Mouse (Mus musculus) neural tube, embryonic 10.5 days (tissue): ENCODE data around the gene Ncapd3.
A peak's percentile ranks its signal among the peaks of the same experiment; 100 is the strongest.

Source experiments
- DNase-seq: peaks from one replicate; pipeline ENCODE4 v3.0.0-alpha.2; 2017; ENCODE audit warnings: low spot score; ENCODE audit errors: extremely low spot score

Ncapd3 gene

GRCm38 (mm10) chr9:27029828-27030762 is at the start of gene Ncapd3, which contains the start of gene Vps26b:
Gene Ncapd3 (plus strand): TSS chr9:27030175.
Gene Vps26b (minus strand): TSS chr9:27030065.
- DNase-seq: peak; percentile 97

GRCm38 (mm10) chr9:26985090-26985613 is 44.8 kb upstream of the Ncapd3 start:
- no peak for DNase-seq

GRCm38 (mm10) chr9:26985668-26986277 is 44.2 kb upstream of the Ncapd3 start:
- no peak for DNase-seq

GRCm38 (mm10) chr9:26990181-26990580 is 39.8 kb upstream of the Ncapd3 start:
- no peak for DNase-seq

DNA sequence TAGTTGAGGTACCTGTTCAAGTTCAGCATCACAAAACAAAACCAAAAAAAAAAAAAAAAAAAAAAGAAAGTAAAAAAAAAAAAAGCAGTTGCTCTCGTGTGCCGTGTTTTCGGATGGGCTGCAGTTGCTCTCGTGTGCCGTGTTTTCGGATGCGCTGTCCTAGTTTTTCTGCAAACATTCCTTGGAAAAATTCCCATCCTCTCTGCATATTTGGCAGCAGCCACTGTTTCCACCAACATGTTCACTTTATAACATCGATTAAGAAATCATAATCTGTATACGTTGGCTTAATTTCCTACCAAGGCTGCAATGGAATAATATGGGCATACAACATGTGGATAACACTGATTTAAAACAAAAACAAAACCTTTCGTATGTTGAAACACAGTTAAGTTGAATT is 36.9 kb upstream of the Ncapd3 start:
- no peak for DNase-seq

GRCm38 (mm10) chr9:26993900-26994299 is 36.1 kb upstream of the Ncapd3 start:
- no peak for DNase-seq

GRCm38 (mm10) chr9:26997062-26997461 is 32.9 kb upstream of the Ncapd3 start:
- DNase-seq: no peak

GRCm38 (mm10) chr9:26997501-26997900 is 32.5 kb upstream of the Ncapd3 start:
- DNase-seq: no peak

GRCm38 (mm10) chr9:26998669-26999460 is 31.1 kb upstream of the Ncapd3 start:
- no peak for DNase-seq

- DNase-seq: peak; percentile 95
Observed at GRCm38 (mm10) chr9:26999461-27000395, 30.2 kb upstream of the Ncapd3 start, which contains the start of the genes Acad8 and Thyn1. Gene Acad8 (minus strand): TSS chr9:26999566. Gene Thyn1 (plus strand): TSS chr9:26999710.

DNA sequence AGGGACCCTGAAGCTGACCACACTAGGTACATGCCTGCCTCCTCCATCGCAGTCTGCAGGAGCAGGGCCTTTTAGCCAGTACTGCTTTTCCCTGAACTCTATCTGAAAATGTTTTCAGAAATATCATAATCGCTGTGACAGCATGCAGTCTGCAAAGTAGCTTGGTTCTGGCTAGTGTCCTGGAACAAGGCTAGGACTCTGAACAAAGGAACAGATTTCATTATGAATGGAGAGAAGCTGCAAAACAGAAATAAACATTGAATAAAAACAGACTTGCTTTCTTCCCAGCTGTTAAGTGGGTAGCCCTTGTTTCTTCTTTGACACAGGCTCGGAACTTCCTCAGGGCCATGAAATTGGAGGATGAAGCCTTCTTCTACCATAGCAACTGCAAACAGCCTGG is 24.7 kb upstream of the Ncapd3 start:
- no peak for DNase-seq

- no peak for DNase-seq
Observed at GRCm38 (mm10) chr9:27005933-27006332, 24.0 kb upstream of the Ncapd3 start.

DNA sequence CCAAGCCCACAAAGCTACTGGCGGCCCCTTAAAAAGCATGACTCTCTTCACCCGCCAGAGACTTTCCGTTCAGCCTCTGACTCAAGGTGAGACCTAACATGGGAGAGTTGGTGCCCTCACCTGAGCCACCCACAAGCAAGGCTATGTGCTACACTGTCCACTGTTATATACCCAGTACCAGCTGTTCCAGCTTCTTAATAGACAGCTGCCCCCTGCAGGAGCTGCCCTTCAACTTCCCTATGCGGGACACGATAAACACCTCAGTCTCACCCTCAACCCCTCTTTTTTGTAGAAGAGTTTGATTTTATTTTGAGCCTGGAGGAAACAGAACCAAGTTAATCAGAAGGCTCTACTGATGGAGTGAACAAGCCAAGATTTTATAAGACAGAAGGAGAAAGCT is 23.1 kb upstream of the Ncapd3 start:
- no peak for DNase-seq

DNA sequence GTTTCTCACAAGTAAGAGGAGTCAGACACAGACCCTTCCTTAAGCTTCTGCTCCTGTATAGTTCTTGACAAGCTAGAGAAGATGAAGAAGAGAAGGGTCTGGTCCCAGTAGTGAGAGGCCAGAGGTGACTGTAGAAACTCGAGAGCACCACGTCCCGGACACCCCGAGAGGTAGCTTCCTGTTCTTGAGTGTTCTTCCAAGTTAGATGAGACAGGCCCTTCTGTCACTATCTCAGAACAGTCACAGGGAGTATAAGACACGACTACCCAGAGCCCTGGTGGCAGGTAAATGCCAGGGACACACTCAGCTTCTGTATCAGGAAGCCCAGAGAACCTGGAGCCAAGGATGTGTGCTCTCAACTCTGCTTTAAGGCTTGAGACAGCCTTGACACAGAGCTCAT is 20.7 kb upstream of the Ncapd3 start:
- no peak for DNase-seq

DNA sequence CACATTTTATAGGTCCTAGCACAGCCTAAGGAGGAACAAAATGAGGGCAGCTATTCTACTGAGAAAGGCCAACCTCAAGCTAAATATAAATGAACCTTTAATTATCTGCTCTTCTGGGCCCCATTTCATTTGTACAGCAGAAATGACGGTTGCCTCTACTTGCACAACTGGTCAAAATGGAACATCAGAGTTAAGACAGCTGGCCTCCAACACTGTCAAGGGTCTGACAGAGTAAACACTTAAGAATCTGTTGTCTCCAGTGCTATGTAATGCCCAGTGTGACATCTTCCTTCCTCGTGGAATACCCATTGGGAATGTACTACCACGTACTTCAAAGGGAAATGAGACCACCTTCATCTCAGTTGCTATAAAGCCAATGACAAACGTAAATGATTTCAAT is 18.4 kb upstream of the Ncapd3 start:
- no peak for DNase-seq

GRCm38 (mm10) chr9:27018961-27019360 is 11.0 kb upstream of the Ncapd3 start:
- DNase-seq: no peak

- no peak for DNase-seq
Observed at GRCm38 (mm10) chr9:27023681-27024080, 6.3 kb upstream of the Ncapd3 start.

- DNase-seq: no peak
Observed at GRCm38 (mm10) chr9:27026708-27027107, 3.3 kb upstream of the Ncapd3 start.

DNA sequence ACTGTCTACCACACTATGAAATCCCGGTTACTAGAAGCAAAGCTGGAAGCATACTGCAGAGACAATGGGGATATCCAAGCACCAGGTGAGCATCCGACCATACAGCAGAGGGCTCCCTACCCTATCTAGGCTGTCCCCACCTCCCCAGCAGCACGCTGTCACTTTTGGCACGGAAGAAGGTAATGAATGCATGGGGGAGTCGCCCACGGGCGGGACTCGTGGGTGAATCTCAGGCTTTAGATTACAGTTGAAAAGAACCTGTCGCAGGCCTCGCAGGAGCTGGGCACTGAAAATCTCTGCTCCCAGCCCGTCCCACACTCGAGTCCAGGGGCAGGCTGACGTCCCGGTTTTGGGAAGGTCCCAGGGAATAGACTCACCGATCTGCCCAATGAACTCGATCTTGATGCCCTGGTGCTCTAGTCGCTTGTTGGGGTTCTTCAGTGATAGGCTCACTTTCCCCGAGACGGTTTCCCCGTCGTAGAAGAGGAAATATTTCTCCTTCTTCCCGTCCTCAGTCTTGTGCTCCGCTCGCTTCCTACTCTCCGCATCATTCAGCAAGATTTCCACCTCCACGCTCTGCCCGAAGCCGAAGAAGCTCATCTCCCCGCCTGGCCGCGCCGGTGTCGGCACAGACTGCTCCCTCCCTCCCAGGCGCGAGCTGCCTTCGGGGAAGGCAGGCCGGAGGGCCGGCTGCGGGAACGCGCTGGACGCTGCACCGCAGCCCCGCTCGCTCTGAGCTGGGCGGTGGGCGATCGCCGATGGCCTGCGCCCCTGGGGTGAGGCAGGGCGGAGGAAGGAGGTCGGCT is 750 bp upstream of the Ncapd3 start:
- DNase-seq: no peak

DNA sequence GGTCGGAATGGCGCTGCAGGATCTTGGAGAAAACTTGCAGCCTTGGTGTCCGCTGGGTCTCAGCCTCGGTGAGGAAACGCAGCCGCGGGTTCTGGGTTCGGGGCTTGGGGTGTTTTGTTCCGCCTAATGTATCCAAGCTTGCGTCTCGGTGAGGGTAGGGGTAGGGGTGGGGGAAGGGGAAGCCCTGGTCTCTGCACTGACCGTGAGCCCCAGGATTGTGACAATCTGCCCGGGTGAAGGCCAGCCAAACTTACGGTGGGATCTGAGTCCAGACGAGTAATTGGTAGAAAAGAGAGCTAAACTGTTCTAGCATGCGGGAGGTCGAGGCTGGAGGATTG is 757 bp downstream of the Ncapd3 start:
- no peak for DNase-seq
